16 mouse cellular contexts compared by ENCODE assay signal in genomic region chr1:93070881-93071280, GRCm38 (mm10). TPM values are rescaled to one million over a fixed set of nuclear protein-coding genes. Genes with fewer than 3 reads are reported as not detected.
A peak's percentile ranks its signal among the peaks of the same experiment; 100 is the strongest.
DNase-seq lines count a peak whose midpoint lies in the region; ATAC-seq and TF ChIP-seq lines count a peak whose summit lies in the region.
"Had no signal": no experiment of that assay in that cellular context is flagged by ENCODE, and none has a peak within 500 bp of the region (broad histone marks: within the 10 kb centered on the region; RNA-seq: fewer than 3 reads in every experiment).

No protein-coding gene starts in this region.

- no peaks in the 10 kb centered on the region for H3K4me1 ChIP-seq in hindbrain, postnatal 0 days (ENCODE audit: insufficient read depth, low read length)
- H3K4me1 ChIP-seq in hindbrain, embryonic 12.5 days, result no peaks in the 10 kb centered on the region
- H3K4me1 ChIP-seq in forebrain, embryonic 15.5 days, result peaks cover 24% of the 10 kb centered on the region
- H3K4me1 ChIP-seq: neural tube, embryonic 15.5 days had no signal

- no peaks in the 10 kb centered on the region for H3K9me3 ChIP-seq in hindbrain, postnatal 0 days (ENCODE audit: low read length)
- no peaks in the 10 kb centered on the region for H3K9me3 ChIP-seq in hindbrain, embryonic 12.5 days (replicated peaks)
- H3K9me3 ChIP-seq in forebrain, embryonic 15.5 days, result no peaks in the 10 kb centered on the region
- H3K9me3 ChIP-seq: G1E; limb, embryonic 15.5 days; neural tube, embryonic 15.5 days had no signal

- peak; percentile 31; the same call in 1 of the 2 replicates for ATAC-seq in hindbrain, postnatal 0 days
- no peak for ATAC-seq in hindbrain, embryonic 12.5 days (ENCODE audit: low FRiP score)
- ATAC-seq in forebrain, embryonic 15.5 days (replicated peaks), result peak; percentile 48

- no peak overlapping the region for H3K9ac ChIP-seq in hindbrain, postnatal 0 days (replicated peaks; ENCODE audit: low read length)
- H3K9ac ChIP-seq in hindbrain, embryonic 12.5 days, result no peak overlapping the region
- no peak overlapping the region for H3K9ac ChIP-seq in forebrain, embryonic 15.5 days (replicated peaks)
- H3K9ac ChIP-seq: limb, embryonic 15.5 days; neural tube, embryonic 15.5 days had no signal

- H3K27me3 ChIP-seq in hindbrain, postnatal 0 days (ENCODE audit: insufficient read depth, low read length), result no peaks in the 10 kb centered on the region
- H3K27me3 ChIP-seq in hindbrain, embryonic 12.5 days, result no peaks in the 10 kb centered on the region
- H3K27me3 ChIP-seq in forebrain, embryonic 15.5 days, result no peaks in the 10 kb centered on the region
- H3K27me3 ChIP-seq: limb, embryonic 15.5 days; neural tube, embryonic 15.5 days had no signal

- H3K4me2 ChIP-seq in hindbrain, postnatal 0 days (ENCODE audit: low read depth, low read length), result no peak overlapping the region
- no peak overlapping the region for H3K4me2 ChIP-seq in hindbrain, embryonic 12.5 days (replicated peaks)
- H3K4me2 ChIP-seq in forebrain, embryonic 15.5 days (replicated peaks), result no peak overlapping the region
- H3K4me2 ChIP-seq: limb, embryonic 15.5 days; midbrain, embryonic 11.5 days; neural tube, embryonic 15.5 days had no signal

- TF ChIP-seq CTCF in hindbrain, postnatal 0 days (IDR thresholded peaks at IDR 0.05; ENCODE audit: low read depth), result no peak

- H3K4me3 ChIP-seq in hindbrain, postnatal 0 days (ENCODE audit: low read length), result no peak overlapping the region
- no peak overlapping the region for H3K4me3 ChIP-seq in hindbrain, embryonic 12.5 days
- no peak overlapping the region for H3K4me3 ChIP-seq in forebrain, embryonic 15.5 days
- H3K4me3 ChIP-seq: limb, embryonic 15.5 days; neural tube, embryonic 15.5 days had no signal

- H3K36me3 ChIP-seq in hindbrain, postnatal 0 days (ENCODE audit: insufficient read depth, low read length), result peaks cover 63% of the 10 kb centered on the region
- H3K36me3 ChIP-seq in hindbrain, embryonic 12.5 days, result peaks cover 91% of the 10 kb centered on the region
- H3K36me3 ChIP-seq in forebrain, embryonic 15.5 days, result peaks cover 78% of the 10 kb centered on the region
- H3K36me3 ChIP-seq: G1E had no signal

- peak overlapping the region; percentile 52; the same call in 1 of the 2 replicates for H3K27ac ChIP-seq in hindbrain, postnatal 0 days
- no peak overlapping the region for H3K27ac ChIP-seq in hindbrain, embryonic 12.5 days
- peak overlapping the region; percentile 60 for H3K27ac ChIP-seq in forebrain, embryonic 15.5 days (replicated peaks)

- peak; percentile 61 for DNase-seq in hindbrain, postnatal 0 days (ENCODE audit: low spot score)
- DNase-seq in brain, adult 2 months (ENCODE audit: low read depth, low spot score), result peak; percentile 96
- peak; percentile 47 for DNase-seq in cerebellum, adult 8-10 months
- DNase-seq in lung, postnatal 4 days, result no peak
- DNase-seq in urinary bladder, postnatal 36 days (ENCODE audit: low spot score in 2 of 2), result no peak
- no peak for DNase-seq in urinary bladder, postnatal 14 days (ENCODE audit: low spot score)
- DNase-seq: gastrocnemius, postnatal 14 days; kidney, adult 2 months; kidney, postnatal 25 days; thymus, postnatal 4 days had no signal

- WGBS in hindbrain, postnatal 0 days, result 58% methylated on average over 5 of the region's 5 CpGs
- WGBS in hindbrain, embryonic 12.5 days, result 89% methylated on average over 5 of the region's 5 CpGs
- WGBS in forebrain, embryonic 15.5 days, result 56% methylated on average over 5 of the region's 5 CpGs

RNA-seq across cellular contexts. Expression of gene Kif1a, which starts 30.9 kb away (rescaled TPM):
- 600 and 696 TPM in 2 replicates for total RNA-seq in hindbrain, postnatal 0 days (2014; rRNA removed)
- polyA plus RNA-seq in hindbrain, postnatal 0 days (2015; fragmentation: Nextera tagmentation; extraction: Ambion mirVana), result 651 and 675 TPM in 2 replicates
- polyA plus RNA-seq in hindbrain, embryonic 12.5 days (2016; fragmentation: Nextera tagmentation; extraction: Ambion mirVana), result 145 and 146 TPM in 2 replicates
- polyA plus RNA-seq in forebrain, embryonic 15.5 days (2015; fragmentation: Nextera tagmentation; extraction: Ambion mirVana), result 336 and 351 TPM in 2 replicates

Comparison
In these comparisons a context has a peak if more than half of its experiments do, and no peak if none do; other contexts are left out.
1. DNase-seq: peak in hindbrain, postnatal 0 days (single experiment), brain, adult 2 months (single experiment) and cerebellum, adult 8-10 months (single experiment); none in lung, postnatal 4 days (0 of 2), urinary bladder, postnatal 36 days (0 of 2) and urinary bladder, postnatal 14 days (single experiment).